Mouse (Mus musculus) bone marrow, adult 2 months (tissue): ENCODE results near the gene BC037034. TPM values are rescaled to one million over a fixed set of nuclear protein-coding genes. Genes with fewer than 3 reads are reported as not detected.
A peak's percentile ranks its signal among the peaks of the same experiment; 100 is the strongest.

Experiments used
- H3K27ac ChIP-seq: fragments of 200-500 bp; 2 replicates; pipeline ENCODE4 v1.5.1; 2012; ENCODE audit warnings: low read depth, mild to moderate bottlenecking, control low read depth, inconsistent platforms, low read length; ENCODE audit not compliant: control insufficient read depth, poor library complexity, insufficient read depth
- H3K4me1 ChIP-seq: fragments of 200-500 bp; 2 replicates; pipeline ENCODE4 v1.6.1; 2011; ENCODE audit warnings: low read length; ENCODE audit not compliant: control insufficient read depth, insufficient read depth
- H3K4me3 ChIP-seq: fragments of 200-500 bp; replicated peaks from 2 replicates; pipeline ENCODE3; 2011; ENCODE audit warnings: mild to moderate bottlenecking, low read depth, low read length, control low read depth; ENCODE audit not compliant: control insufficient read depth
- CTCF ChIP-seq: fragments of 200-500 bp; IDR thresholded peaks from 2 replicates; pipeline ENCODE4 v1.5.1; 2011; ENCODE audit warnings: low read length, control low read depth; ENCODE audit not compliant: control insufficient read depth, insufficient read depth
- POLR2A ChIP-seq: fragments of 200-500 bp; IDR thresholded peaks from 2 replicates; pipeline ENCODE4 v1.6.1; 2011; ENCODE audit warnings: low read depth, mild to moderate bottlenecking, control low read depth, low read length, borderline replicate concordance; ENCODE audit not compliant: control insufficient read depth
- WGBS: fragments of 180-500 bp; shearing (Covaris S2); methylation state at CpG from one replicate; pipeline ENCODE4 v1.1.7; 2018; 5-methylcytosine and 5-hydroxymethylcytosine counted together
- polyA plus RNA-seq: library from polyadenylated mRNA; stranded (reverse); fragments of >200 nt; gene quantifications from 2 replicates; pipeline ENCODE4 v1.2.4, GENCODE M21; 2011; ENCODE audit warnings: low replicate concordance; ENCODE audit not compliant: missing spikeins, insufficient read depth, insufficient read length

The BC037034 gene
- polyA plus RNA-seq, result 54.9 and 151 TPM in 2 replicates

DNA sequence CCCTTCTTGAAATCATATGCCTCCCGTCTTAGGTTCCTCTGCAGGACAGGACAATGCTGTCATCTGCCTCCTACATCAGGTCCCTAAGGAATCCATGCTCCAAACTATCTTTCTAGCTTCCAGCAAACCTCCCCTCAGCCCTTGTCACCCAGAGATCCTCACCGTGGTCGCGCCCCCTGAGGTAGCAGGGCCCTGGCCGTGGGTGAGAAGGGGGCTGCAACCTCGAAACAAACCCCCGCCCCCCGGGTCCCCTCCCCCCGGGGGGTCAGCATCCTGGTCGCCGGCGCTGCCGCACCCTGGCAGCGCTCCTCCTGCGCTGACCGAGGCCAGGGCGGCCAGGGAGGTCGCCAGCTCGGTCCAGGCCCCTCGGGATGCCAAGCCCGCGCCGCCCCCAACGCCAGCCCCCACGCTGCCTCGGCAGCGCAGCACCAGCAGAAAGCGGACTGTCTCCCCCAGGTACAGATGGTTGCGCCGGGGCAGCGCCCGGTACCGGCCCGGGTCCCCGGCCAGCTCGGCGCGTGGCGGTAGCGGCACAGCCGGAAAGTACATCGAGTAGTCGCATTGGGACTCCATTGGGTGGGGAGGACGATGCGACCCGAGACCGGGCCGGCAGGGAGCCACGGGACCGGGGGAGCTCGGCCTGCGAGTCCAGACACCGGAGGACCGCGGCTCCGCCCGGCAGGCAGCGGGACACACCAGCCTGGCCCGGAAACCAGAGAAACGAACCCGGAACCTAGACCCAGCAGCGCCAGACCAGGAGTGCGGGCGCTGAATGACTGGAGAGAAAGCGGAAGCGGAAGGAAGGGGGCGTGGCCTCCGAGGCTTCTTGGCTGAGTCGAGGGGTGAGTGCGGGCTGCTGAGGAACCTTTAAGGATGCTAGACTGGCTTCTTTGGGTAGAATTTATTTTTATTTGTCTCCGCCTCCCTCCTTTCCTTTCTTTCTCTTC, at the start of gene BC037034:
Gene BC037034, minus strand, starts transcription at position 774 of the 947 bp plus-strand sequence.
- Histone ChIP-seq H3K4me3 (peak within 1 kb of the TSS; percentile 87), H3K27ac (peak within 1 kb of the TSS; percentile 97), H3K4me1 (peaks cover 7% of the 10 kb centered on the region)
- under 1% methylated on average over 71 of the region's 71 CpGs for WGBS
- TF ChIP-seq POLR2A, result peak; percentile 92; the same call in 1 of the 2 replicates
- TF ChIP-seq CTCF, result no peak

DNA sequence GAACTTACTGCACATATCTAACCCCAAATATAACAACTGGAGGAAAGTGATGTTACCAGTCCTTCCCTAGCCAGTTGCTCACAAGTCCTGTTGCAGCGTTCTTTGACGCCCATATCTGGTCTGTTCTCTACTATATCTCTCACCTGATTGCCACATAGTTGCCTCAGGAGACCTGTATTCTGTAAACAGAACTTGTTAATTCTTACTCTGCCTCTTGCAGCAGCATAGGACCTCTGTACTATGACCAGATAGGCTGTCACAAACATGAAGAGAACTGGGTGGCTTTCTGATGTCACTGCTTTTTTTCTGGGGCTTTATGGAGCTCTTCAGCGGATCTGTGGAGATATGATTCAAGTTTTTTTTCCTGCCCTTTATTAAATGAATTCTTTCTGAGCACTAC, 49.0 kb upstream of the BC037034 start:
- 80% methylated on average over 3 of the region's 3 CpGs for WGBS
- TF ChIP-seq CTCF, result no peak
- H3K27ac ChIP-seq, result no peak overlapping the region

DNA sequence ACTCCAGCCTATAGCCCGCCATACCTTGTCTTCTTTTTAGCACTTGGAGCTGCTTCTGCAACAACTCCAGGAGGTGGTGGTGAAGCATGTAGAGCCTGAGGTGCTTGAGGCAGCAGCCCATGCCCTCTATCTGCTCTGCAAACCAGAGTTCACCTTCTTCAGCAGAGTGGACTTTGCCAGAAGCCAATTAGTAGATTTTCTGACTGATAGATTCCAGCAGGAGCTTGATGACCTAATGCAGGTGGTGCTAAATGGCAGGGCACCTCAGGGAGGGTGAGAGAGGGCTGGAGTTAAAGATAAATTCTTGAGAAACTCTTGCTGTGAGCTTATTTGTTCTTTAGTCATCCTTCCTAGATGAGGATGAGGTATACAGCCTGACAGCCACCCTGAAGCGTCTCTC, 35.8 kb upstream of the BC037034 start:
- TF ChIP-seq POLR2A (no peak), CTCF (no peak)
- Histone ChIP-seq H3K4me3 (no peak overlapping the region), H3K4me1 (no peaks in the 10 kb centered on the region; the same call in 1 of the 2 replicates), H3K27ac (no peak overlapping the region)
- 74% methylated on average over 2 of the region's 2 CpGs for WGBS

More for the DNA sequence above, 49.0 kb upstream of the BC037034 start:
- H3K4me1 ChIP-seq, result no peaks in the 10 kb centered on the region
- no peak overlapping the region for H3K4me3 ChIP-seq

DNA sequence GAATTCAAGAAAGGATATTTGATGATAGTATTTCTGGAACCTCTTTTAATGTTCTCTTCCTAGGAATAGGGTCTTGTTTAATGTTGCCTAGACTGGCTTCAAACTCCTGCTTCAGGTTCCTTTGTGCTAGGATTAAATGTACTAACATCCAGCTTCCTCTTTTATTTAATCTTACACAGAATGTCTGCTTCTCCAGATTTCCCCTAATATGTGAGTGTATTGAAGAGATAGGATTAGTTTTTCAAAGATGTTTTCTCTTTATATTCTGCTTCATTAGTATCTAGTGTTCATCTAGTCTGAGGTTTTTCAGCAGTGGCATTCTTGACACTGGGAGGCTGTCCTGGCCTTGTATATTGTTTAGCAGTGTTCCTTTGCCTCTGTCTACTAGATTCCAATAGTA, 30.3 kb upstream of the BC037034 start:
- Histone ChIP-seq H3K4me1 (no peaks in the 10 kb centered on the region), H3K27ac (no peak overlapping the region), H3K4me3 (no peak overlapping the region)
- TF ChIP-seq CTCF, result no peak
- TF ChIP-seq POLR2A, result no peak

DNA sequence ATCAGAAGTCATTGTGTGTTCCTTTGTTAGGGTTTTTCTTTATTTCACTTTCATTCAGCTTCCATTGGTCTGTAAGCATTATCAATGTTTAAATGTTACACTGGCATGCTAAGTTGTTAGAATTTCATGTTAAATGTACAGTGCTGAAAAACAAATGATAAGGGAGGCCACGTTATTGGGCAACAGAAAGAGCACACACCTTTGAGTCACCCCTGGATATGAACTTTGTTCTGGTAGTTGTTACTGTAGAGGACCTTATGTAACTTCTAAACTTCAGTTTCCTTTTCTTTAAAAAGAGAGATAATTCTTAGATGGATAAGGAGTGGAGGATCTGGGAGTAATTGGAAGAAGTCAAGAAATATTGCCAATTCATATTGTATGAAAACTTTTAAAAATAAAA, 27.8 kb upstream of the BC037034 start:
- H3K27ac ChIP-seq, result no peak overlapping the region
- H3K4me1 ChIP-seq, result no peaks in the 10 kb centered on the region
- H3K4me3 ChIP-seq, result no peak overlapping the region
- no peak for TF ChIP-seq POLR2A
- TF ChIP-seq CTCF, result no peak
- 67% methylated on average over 1 of the region's 1 CpGs for WGBS

DNA sequence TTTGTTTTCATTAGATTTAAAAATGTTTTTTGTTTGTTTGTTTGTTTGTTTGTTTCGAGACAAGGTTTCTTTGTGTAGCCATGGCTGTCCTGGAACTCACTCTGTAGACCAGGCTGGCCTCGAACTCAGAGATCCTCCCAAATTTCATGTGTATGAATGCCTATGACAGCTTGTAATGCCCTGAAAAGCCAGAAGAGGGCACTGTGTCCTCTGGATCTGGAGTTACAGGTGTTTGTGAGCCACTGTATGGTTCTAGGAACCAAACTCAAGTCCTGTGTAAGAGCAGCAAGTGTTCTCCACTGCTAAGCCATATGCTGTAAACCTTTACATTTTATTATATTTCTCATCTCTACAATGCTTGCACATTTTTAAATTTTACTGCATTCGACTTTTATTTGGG, 24.0 kb upstream of the BC037034 start:
- 74% methylated on average over 3 of the region's 3 CpGs for WGBS
- TF ChIP-seq CTCF, result no peak
- no peak for TF ChIP-seq POLR2A
- no peak overlapping the region for H3K4me3 ChIP-seq
- no peaks in the 10 kb centered on the region for H3K4me1 ChIP-seq
- H3K27ac ChIP-seq, result no peak overlapping the region

DNA sequence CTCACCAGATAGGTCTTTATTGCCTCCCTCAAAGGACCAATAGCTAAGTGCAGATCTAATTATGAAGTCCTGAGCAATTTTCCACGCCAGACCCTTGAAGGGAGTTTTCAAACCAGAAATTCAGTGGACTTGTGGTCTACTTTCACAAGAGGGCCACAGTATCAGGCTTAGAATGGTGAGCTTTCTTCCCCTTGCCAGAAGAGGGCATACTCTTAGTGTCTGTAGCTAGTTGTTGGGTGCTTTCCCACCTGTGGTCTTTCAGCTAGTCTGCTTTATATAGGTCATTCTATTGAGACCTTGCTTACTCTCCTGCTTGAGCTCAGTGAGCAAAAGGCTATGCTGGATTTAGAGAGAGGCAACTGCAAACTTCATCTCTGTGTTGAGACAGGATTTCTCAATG, 19.7 kb upstream of the BC037034 start:
- no peak for TF ChIP-seq POLR2A
- no peak for TF ChIP-seq CTCF
- no peak overlapping the region for H3K27ac ChIP-seq
- H3K4me3 ChIP-seq, result no peak overlapping the region
- 37% methylated on average over 1 of the region's 1 CpGs for WGBS
- H3K4me1 ChIP-seq, result no peaks in the 10 kb centered on the region

DNA sequence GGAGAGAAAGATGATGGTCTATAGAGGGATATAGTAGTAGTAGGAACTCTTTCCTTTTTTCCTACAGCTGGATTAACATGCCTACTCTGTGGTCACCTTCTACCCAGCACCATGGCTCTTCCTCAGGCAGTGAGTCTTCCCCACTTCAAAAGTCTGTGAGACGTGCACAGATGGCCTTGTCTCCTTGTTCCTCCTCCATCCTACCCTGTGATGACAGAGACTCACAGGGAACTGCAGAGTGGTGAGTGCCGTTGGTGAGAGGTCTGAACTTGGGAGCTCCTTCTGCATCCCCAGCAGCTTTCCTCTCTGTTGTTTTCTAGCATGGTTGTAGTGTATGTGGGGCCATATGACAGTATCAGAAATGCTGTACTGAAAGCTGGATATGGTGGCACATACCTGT, 18.0 kb upstream of the BC037034 start:
- WGBS, result 62% methylated on average over 2 of the region's 2 CpGs
- Histone ChIP-seq H3K4me1 (no peaks in the 10 kb centered on the region), H3K4me3 (no peak overlapping the region), H3K27ac (no peak overlapping the region)
- TF ChIP-seq CTCF (no peak), POLR2A (no peak)
